Mouse (Mus musculus): ENCODE measurements at regions not wholly inside any gene's neighbourhood (a gene's known extent, or its start where the extent isn't known, plus 50 kb on each side); places are given as distances from the start of the nearest gene placed in this dataset.

GRCm38 (mm10) chr5:106557733-106558132 lies 51.2 kb upstream of the Gm17304 start:
- Histone ChIP-seq H3K4me3 (replicated peaks) (no peak overlapping the region), H3K4me2 (no peak overlapping the region), H3K27ac (replicated peaks) (no peak overlapping the region), H3K36me3 (no peaks in the 10 kb centered on the region), H3K27me3 (replicated peaks) (peaks cover 53% of the 10 kb centered on the region), H3K9me3 (replicated peaks) (no peaks in the 10 kb centered on the region), H3K9ac (replicated peaks) (no peak overlapping the region), H3K4me1 (peaks cover 21% of the 10 kb centered on the region)
- WGBS = 12% methylated on average over 11 of the region's 11 CpGs
- ATAC-seq (ENCODE audit: low FRiP score) = no peak

- Histone ChIP-seq H3K4me2 (no peak overlapping the region), H3K27ac (replicated peaks) (no peak overlapping the region), H3K9ac (replicated peaks) (no peak overlapping the region), H3K36me3 (no peaks in the 10 kb centered on the region), H3K9me3 (replicated peaks) (no peaks in the 10 kb centered on the region), H3K4me3 (replicated peaks) (no peak overlapping the region), H3K4me1 (no peaks in the 10 kb centered on the region), H3K27me3 (replicated peaks) (peaks cover 10% of the 10 kb centered on the region)
- ATAC-seq (ENCODE audit: low FRiP score) = no peak
- 87% methylated on average over 6 of the region's 6 CpGs for WGBS
These were observed 69.6 kb upstream of the Gm17304 start for GRCm38 (mm10) chr5:106539286-106539685.

GRCm38 (mm10) chr5:106537153-106537552 lies 71.7 kb upstream of the Gm17304 start:
- ATAC-seq (ENCODE audit: low FRiP score) = no peak
- no peaks in the 10 kb centered on the region for H3K4me1 ChIP-seq
- no peak overlapping the region for H3K27ac ChIP-seq (replicated peaks)
- no peak overlapping the region for H3K9ac ChIP-seq (replicated peaks)
- no peaks in the 10 kb centered on the region for H3K9me3 ChIP-seq (replicated peaks)
- no peak overlapping the region for H3K4me2 ChIP-seq
- no peaks in the 10 kb centered on the region for H3K36me3 ChIP-seq
- peaks cover 5% of the 10 kb centered on the region; the same call in 1 of the 2 replicates for H3K27me3 ChIP-seq (replicated peaks)
- 24% methylated on average over 6 of the region's 6 CpGs for WGBS
- no peak overlapping the region for H3K4me3 ChIP-seq (replicated peaks)

GRCm38 (mm10) chr5:106536068-106536467 lies 72.8 kb upstream of the Gm17304 start:
- no peak overlapping the region for H3K4me3 ChIP-seq (replicated peaks)
- ATAC-seq (ENCODE audit: low FRiP score) = no peak
- no peaks in the 10 kb centered on the region for H3K9me3 ChIP-seq (replicated peaks)
- no peak overlapping the region for H3K9ac ChIP-seq (replicated peaks)
- WGBS = 77% methylated on average over 5 of the region's 5 CpGs
- no peaks in the 10 kb centered on the region for H3K4me1 ChIP-seq
- no peak overlapping the region for H3K27ac ChIP-seq (replicated peaks)
- H3K4me2 ChIP-seq = no peak overlapping the region
- peaks cover 5% of the 10 kb centered on the region; the same call in 1 of the 2 replicates for H3K27me3 ChIP-seq (replicated peaks)
- no peaks in the 10 kb centered on the region for H3K36me3 ChIP-seq

GRCm38 (mm10) chr5:106528811-106529210 lies 70.8 kb upstream of the Barhl2 start:
- ATAC-seq (ENCODE audit: low FRiP score) = no peak
- Histone ChIP-seq H3K4me2 (no peak overlapping the region), H3K36me3 (no peaks in the 10 kb centered on the region), H3K27ac (replicated peaks) (no peak overlapping the region), H3K4me3 (replicated peaks) (no peak overlapping the region), H3K9me3 (replicated peaks) (no peaks in the 10 kb centered on the region), H3K27me3 (replicated peaks) (no peaks in the 10 kb centered on the region), H3K9ac (replicated peaks) (no peak overlapping the region), H3K4me1 (no peaks in the 10 kb centered on the region)
- 88% methylated on average over 8 of the region's 8 CpGs for WGBS

GRCm38 (mm10) chr5:106527364-106527985 lies 69.5 kb upstream of the Barhl2 start:
- Histone ChIP-seq H3K4me2 (no peak overlapping the region), H3K9ac (replicated peaks) (no peak overlapping the region), H3K4me1 (no peaks in the 10 kb centered on the region), H3K4me3 (replicated peaks) (no peak overlapping the region), H3K36me3 (no peaks in the 10 kb centered on the region), H3K27ac (replicated peaks) (no peak overlapping the region), H3K27me3 (replicated peaks) (no peaks in the 10 kb centered on the region), H3K9me3 (replicated peaks) (no peaks in the 10 kb centered on the region)
- WGBS = 37% methylated on average over 14 of the region's 14 CpGs
- ATAC-seq (ENCODE audit: low FRiP score) = no peak

- WGBS = 61% methylated on average over 7 of the region's 7 CpGs
- H3K9me3 ChIP-seq (replicated peaks) = no peaks in the 10 kb centered on the region
- no peaks in the 10 kb centered on the region for H3K36me3 ChIP-seq
- H3K27ac ChIP-seq (replicated peaks) = no peak overlapping the region
- H3K9ac ChIP-seq (replicated peaks) = no peak overlapping the region
- no peaks in the 10 kb centered on the region; the same call in 1 of the 2 replicates for H3K27me3 ChIP-seq (replicated peaks)
- no peak for ATAC-seq (ENCODE audit: low FRiP score)
- H3K4me3 ChIP-seq (replicated peaks) = no peak overlapping the region
- H3K4me2 ChIP-seq = no peak overlapping the region
- H3K4me1 ChIP-seq = no peaks in the 10 kb centered on the region
These were observed 54.6 kb upstream of the Barhl2 start for GRCm38 (mm10) chr5:106512423-106513089.

- H3K9ac ChIP-seq (replicated peaks) = no peak overlapping the region
- 83% methylated on average over 5 of the region's 5 CpGs for WGBS
These were observed 49.9 kb upstream of the Barhl2 start for GRCm38 (mm10) chr5:106507901-106508300.

More at GRCm38 (mm10) chr5:106507901-106508300, 49.9 kb upstream of the Barhl2 start:
- Histone ChIP-seq H3K4me3 (replicated peaks) (no peak overlapping the region), H3K36me3 (no peaks in the 10 kb centered on the region), H3K4me1 (peaks cover 3% of the 10 kb centered on the region; the same call in 1 of the 2 replicates), H3K27me3 (replicated peaks) (peaks cover 4% of the 10 kb centered on the region; the same call in 1 of the 2 replicates), H3K27ac (replicated peaks) (no peak overlapping the region), H3K9me3 (replicated peaks) (no peaks in the 10 kb centered on the region), H3K4me2 (no peak overlapping the region)
- ATAC-seq (ENCODE audit: low FRiP score) = no peak
